Mouse (Mus musculus) urinary bladder, postnatal 36 days (tissue): ENCODE measurements around the gene Ibtk.

Source experiments
- DNase-seq, 2 experiments: peaks; one replicate each; pipeline ENCODE4 v3.0.0; 2022; ENCODE audit warnings: low spot score in 2 of 2, mixed read lengths in 1 of 2

Ibtk gene

DNA sequence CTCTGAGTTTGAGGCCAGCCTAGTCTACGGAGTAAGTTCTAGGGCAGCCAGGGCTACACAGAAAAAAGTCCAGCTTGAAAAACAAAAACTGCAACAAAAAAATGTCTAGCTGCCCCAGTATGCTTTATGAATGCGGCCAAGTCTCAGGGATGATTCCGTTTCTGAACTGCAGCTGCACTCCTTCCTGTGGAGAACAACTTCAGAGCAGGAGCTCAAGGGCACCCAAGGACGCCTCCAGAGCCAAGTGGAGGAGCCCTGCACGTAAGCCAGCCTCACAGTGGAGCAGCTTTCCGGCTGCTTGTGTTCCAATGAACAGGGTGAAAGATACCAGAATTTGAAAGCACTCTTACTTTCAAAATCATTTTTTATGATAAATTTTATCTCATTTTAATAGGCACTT lies 41.8 kb downstream of the Ibtk start:
- DNase-seq, result no peak

DNA sequence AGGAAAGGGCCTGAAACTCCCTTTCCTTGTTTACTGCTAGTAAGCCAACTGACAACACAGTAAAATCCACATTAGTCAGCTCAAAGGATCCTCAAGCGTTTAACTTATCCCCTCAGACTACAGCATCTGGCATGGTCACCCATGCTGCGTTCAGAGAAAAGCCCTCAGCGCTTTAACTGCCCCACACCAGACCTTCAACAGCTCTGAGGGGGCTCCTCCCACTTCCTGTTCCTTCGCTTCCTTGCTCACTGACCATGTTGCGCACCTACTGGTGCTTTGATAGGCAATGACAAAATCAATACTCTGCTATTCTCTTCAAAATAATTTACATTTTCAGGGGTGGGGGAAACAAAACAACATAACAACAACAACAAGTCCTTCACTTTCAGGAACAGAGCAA lies 47.2 kb downstream of the Ibtk start:
- no peak for DNase-seq

DNA sequence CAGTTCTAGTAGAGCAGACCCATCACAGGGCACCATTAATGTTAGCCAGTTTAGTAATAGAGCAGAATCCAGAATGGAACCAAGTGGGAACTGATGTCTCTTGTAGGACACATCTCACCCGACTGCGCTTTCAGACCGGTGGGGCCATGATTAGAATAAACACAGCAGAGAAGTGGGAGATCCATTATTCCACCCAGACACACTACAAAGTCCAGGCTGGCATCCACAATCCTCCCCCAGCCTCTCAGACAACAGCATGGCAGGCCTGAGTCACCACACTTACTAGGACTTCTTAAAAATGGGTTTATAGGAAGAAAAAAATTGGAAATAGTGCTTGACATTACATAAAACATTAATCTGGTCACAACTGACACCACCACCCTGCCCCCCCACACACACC lies 53.5 kb downstream of the Ibtk start:
- no peak for DNase-seq

DNA sequence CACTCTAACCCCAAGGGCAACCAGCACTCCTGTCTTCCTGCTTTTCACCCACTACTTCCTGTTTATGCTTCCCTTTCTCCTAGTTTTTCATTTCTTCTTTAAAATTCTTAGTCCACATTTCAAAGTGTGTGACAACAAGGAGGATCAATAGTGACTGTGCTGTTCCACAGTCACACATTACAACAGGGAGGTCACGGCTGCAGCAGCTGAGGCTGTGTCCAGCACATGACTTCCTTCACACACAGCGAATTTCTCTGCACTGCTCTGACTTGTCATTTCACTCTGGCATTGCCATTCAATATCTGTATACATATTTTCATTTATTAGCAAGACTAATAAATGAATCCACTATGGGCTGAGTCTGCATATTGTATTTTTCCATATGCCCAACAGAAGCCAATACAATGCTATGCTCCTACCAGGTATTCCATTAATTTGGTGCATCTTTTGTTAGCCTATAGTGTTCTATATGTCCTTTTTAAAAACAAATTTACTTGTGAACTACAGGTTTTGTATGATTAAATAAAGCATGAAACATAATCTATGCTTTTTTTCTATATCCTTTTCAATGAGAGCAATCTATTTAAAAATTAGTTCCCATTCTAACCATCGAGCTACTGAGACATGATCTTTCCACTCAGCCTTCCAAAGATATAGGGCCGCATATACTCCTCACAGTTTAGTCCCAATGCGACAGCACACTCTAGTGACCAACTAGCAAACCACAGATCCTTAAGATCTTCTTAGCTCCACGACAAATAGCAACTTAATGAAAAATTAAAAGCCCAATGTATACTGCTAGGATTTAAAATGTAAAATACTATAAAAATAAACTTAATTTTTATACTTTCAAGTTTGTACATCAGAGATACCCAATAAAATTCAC lies 55.7 kb downstream of the Ibtk start:
- DNase-seq, result no peak

DNA sequence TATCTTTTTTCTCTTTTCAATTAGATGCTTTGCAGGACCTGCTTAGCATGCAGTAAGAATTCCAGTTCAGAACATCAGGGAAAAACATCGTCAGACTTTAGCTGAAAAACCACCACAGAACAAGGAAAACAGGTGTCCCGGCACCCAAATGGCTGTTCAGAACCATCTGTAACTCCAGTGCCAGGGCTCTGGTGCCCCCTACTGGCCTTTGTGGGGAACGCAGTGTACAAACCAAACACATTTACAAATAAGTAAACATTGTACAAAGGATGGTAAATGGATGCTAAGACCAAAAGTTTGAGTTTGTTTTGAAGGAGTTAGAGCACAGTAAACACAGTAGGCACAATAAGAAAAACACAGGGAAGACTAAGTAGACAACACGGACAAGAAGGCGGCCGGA lies 64.1 kb downstream of the Ibtk start:
- no peak for DNase-seq

DNA sequence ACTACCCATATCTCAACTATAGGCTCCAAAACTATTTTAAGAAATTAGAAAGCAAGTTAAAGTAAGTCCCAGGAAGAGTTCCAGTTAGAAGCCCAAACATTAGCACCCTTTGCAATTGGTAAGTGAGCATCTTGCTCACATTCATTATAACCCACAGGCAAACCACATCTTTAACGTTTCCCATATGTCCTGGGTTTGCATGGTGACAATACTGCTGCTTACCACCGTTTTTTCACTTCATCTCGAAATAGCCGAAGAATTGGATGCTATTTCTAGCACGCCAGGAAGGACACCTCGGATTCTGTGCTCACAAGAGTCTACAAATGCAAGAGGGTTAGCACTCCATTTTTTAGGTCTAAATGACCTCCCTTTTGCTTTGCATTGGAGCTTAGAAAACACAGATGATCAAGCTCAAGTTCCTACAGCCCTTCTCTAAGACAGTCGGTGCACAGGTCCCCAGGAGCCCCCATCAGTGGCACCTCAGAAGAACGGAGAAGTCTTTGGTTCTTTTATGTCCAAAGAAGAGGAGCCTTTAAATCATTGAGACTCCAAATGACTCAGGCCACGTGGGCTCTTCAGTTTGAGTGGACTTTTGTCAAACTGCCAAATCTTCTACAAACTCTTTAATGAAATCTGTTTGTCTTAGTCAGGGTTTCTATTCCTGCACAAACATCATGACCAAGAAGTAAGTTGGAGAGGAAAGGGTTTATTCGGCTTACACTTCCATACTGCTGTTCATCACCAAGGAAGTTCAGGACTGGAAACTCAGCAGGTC lies 73.8 kb downstream of the Ibtk start:
- no peak for DNase-seq

DNA sequence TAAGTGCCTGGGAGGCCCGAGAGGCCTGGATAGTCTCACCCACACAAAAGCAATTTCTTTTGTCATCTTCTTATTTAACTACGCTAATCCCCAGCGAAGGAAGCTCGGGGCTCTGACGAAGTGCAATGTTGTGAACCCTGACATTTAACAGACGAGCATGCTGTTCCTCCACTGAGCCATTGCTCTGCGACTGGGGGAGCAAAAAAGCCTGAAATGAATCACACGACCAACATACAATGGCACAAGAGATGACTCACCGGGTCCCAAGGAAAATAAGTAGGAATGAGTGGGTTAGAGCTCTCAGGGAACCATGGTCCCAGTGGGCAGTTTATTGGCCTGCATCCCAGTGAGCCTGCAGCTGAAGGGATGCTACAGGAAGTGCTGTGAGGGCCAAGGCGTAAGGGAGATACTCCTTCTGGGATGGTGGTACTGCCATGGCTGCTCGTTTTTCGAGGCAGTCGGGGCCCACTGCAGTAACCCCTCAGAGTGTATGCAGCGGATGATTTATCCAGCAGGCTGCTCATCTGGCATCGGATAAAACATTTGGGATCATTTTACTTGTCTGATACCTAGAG lies 75.1 kb downstream of the Ibtk start:
- no peak for DNase-seq

DNA sequence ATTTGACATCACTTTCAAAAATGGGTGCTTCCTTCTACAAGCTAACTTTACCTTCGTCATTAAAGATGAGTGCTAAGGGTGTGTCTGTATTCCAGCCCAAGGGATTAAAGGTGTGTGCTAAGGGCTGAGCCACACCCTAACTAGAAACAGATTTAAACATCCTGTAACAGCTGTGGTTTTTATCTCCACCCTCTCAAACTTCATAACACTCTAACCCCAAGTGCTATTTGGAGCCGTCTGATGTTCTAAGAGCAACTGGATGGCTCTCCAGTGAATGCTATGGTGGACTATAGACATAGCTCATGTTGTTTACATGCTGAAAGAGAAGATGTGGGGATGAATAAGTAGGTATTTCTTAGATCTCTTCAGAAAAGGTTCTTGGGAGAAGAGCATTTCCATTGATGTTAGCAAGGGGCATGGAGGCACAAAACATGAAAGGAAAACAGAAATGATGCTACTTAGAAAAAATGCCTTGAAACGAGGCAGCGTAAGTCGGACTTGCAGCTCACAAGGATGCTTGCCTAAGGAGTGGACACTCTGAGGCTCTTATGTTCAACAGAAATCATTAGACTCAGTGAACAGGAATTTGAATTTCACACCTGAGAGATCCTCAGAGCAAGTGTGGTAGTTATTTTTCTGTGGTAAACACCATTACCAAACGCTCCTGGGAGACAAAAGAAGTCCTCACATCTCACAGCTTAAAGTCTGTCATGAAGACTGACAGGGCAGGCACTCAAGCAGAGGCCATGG lies 77.4 kb downstream of the Ibtk start:
- no peak for DNase-seq

DNA sequence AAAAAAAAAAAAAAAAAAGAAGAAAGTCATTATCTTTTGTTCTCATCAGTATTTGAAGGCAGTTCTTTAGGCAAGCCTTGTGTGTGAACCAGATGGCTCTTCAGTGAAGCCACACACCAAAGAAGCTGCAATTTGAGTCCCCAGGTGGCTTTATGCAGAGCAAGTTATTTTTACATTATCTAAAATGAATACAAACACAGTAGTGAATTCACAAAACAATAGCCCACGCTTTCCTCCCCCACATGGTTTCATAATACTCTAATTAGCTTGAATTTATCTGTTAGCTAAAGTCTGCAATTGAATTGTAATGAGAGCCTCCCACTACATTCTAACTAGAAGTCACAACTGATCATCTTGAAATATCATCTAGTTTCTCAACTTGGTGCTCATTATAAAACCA lies 84.8 kb downstream of the Ibtk start:
- no peak for DNase-seq

DNA sequence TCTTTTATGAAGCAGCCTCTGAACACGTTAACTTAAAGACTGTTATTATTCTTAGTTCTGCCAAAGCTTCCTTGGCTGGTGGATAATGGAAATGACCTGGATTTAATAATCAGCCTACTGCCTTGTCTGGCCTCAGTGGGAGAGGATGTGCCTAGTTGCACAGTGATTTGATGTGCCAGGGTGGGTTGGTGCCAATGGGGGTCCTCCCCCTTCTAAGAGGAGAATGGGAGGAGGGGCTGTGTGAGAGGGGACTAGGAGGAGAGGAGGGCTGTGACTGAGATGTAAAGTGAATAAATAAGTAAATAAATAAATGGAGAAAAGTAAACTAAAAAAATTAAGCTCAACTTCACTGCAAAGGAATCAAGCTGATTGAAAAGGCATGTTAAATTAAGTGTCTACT lies 85.3 kb downstream of the Ibtk start:
- DNase-seq, result no peak

DNA sequence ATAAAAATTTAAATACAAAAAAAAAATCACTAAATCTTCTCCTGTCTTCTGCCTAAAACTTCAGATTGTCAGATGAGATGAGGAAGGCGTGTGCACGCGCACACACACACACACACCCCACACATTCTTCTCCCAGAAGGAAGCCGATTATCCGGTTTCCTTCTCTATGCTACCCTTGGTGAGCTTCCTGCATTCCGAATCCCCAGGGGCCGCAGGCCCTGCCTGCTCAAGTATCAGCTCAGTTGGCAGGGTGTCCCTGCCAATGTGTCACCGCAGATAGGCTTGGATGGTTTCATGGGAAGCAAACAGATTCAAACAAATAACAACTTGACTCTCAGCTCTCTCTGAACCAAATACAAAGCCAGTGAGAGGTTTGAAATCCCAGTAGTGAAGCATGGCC lies 86.0 kb downstream of the Ibtk start:
- DNase-seq, result no peak

DNA sequence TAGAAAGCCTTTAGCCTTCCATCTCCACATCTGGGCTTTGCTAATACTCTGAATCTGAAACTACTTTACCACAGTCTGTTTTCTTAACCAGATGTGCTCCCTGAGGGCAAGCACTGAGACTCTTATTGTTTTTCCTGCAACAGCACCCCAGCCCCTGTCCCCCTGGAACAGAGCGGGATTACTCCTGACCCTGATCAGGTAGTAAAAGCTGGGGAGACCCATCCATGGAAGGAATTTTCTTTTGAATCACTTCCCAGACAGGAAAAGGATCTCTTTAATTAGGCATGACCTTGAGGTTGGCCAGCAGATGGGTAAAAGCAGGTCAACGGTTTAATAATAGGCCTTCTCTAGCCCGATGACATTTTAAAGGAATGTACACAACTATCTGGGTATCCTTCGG lies 95.7 kb downstream of the Ibtk start:
- no peak for DNase-seq

DNA sequence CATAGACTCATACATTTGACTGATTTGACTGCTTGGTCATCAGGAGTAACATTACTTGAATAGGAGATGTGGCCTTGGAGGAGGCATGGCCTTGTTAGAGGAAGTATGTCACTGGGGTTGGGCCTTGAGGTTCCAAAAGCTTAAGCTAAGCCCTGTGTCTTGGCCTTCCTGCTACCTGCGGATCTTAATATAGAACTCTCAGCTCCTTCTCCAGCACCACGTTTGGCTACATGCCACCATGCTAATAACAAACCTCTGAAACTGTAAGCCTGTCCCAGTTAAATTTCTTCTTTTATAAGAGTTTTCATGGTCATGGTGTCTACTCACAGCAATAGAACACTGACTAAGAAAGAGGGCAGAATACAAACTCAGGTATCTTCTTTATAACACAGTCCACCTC lies 110.9 kb downstream of the Ibtk start:
- no peak for DNase-seq
